Mouse (Mus musculus) frontal cortex, postnatal 36 days (tissue): Measurements from ENCODE around the gene Med25.
A peak's percentile ranks its signal among the peaks of the same experiment; 100 is the strongest.

Experiments used
- DNase-seq, 2 experiments: peaks; one replicate each; pipeline ENCODE4 v3.0.0; 2022; ENCODE audit warnings: low spot score in 2 of 2

Med25 gene

GRCm38 (mm10) chr7:44863982-44864494 lies 28.5 kb downstream of the Med25 start:
- DNase-seq = no peak

GRCm38 (mm10) chr7:44863210-44863609 lies 29.3 kb downstream of the Med25 start:
- no peak for DNase-seq

GRCm38 (mm10) chr7:44862434-44862833 lies 30.1 kb downstream of the Med25 start:
- DNase-seq = no peak

DNA sequence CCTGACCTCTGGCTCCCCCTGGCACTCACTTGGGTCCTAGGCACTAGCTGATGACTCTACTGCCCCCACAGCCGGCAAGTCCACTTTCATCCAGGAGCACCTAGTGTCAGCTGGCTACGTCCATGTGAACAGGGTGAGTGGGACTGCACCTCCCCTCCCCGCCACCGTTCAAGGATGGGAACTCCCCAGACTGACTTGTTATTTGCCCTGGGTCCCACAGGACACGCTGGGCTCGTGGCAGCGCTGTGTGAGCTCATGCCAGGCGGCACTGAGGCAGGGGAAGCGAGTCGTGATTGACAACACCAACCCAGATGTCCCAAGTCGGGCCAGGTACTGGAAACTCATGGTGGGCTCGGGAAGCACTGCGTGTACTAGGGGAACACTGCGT lies 31.1 kb downstream of the Med25 start:
- no peak for DNase-seq

GRCm38 (mm10) chr7:44860576-44861428 lies 31.7 kb downstream of the Med25 start:
- DNase-seq = no peak

- DNase-seq = no peak
These were observed 32.6 kb downstream of the Med25 start for GRCm38 (mm10) chr7:44859896-44860295.

DNA sequence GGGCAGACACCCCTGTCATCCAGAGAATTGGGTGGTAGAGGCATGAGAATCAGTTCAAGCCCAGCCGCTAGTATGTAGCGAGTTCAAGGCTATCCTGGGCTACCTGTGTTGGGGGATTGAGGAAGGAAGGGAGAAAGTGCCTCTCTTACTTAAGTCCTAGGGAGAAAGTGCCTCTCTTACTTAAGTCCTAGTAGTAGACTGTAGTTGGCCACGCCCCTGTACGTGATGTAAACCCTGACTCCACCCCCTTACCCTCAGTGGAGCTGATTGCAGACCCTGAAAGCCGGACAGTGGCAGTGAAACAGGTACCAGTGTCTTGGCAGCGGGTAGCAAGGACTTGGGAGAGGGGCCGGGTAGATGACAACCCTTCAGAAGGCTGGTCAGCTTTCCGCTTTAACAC lies 34.6 kb downstream of the Med25 start:
- DNase-seq = no peak

GRCm38 (mm10) chr7:44857042-44857552 lies 35.4 kb downstream of the Med25 start, which contains the start of gene Pnkp:
TSS of gene Pnkp (plus strand) at chr7:44857139.
- peak; percentile 94 to 96 for DNase-seq

DNA sequence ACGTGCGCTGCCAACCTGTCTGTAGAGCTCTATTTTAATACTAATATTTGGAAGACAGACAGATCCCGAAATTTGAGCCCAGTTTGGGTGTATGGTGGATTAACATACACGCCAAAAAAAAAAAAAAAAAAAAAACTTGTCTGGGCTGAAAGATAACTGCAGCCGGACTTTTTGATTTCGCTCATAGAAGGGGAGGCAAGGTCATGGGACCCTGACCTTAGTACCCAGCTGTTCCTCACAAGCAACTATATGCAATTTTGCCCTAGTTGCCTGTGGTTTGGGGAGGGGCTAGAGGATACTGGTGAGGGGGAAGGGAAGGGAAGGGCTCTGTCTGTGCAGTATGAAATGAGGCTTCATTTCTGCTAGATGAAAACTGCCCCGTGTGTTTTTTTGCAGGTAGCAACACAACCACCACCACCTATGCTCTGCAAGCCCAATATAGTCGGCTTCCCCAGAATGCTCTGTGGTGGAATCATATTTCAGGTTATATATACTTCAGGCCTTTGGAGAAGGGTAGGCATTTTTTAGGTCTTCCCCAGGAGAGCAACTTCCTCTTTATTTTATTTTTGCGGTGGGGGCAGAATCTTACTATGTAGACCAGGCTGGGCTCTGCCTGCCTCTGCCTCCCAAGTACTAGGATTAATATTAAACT lies 36.1 kb downstream of the Med25 start:
- no peak for DNase-seq

- no peak for DNase-seq
These were observed 37.5 kb downstream of the Med25 start for GRCm38 (mm10) chr7:44855036-44855435.

- peak; percentile 62 to 71 for DNase-seq
These were observed 38.0 kb downstream of the Med25 start for GRCm38 (mm10) chr7:44854356-44855031.

DNA sequence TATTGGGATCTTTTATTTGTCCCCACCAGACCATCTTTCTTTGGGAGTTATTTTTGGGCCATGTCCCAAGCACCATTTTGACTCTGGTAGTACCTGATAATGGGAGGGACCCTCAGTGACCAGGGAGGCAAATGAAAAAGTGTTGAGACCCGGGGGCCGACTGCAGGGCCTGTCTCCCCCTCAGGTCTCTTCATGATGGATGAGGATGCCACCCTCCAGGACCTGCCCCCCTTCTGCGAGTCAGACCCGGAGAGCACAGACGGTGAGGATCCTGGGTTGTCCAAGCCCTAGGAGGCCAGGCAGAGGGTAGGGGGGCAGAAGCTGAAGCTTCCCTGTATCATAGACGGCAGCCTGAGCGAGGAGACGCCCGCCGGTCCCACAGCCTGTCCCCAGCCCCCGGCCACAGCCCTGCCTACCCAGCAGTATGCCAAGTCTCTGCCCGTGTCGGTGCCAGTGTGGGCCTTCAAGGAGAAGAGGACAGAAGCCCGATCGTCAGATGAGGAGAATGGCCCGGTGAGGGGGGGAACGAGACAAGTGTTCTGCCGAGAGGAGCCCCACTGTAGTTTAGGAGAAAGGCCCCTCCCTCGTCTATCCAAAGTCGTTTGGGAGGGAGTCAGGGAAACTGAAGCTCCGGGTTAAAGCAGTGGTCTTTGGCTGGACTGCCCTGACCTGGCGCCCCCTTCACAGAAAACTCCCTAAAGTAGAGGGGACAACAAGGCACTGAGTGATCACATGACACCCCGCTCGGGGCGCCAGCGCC lies 38.7 kb downstream of the Med25 start:
- DNase-seq = no peak

GRCm38 (mm10) chr7:44853065-44853464 lies 39.4 kb downstream of the Med25 start:
- DNase-seq = no peak

DNA sequence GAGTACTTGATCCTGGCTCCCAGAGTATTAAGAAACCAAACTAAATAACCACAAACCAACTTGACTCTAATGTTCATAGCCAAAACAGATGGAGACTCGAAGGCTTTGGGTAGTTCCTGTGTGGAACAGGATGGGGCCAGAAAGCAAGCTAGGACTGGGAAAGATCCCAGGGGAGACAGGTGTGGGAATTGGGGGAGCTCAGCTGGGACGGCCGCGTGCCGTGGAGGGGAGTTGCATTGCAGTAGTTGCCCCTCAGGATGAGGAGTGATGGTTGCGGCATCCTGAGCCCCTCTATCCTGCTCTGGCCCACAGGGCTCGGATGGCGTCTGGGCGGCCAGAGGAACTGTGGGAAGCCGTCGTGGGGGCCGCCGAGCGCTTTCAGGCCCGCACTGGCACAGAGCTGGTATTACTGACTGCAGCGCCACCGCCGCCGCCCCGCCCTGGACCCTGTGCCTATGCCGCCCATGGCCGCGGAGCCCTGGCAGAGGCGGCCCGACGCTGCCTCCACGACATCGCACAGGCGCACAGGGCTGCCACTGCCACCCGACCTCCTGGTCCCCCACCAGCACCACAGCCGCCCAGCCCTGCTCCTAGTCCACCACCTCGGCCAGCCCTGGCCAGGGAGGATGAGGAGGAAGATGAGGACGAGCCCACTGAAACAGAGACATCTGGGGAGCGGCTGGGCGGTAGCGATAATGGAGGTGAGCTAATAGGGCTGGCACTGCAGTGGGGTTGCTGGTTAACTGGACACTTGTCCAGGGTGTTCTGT lies 40.1 kb downstream of the Med25 start:
- no peak for DNase-seq

GRCm38 (mm10) chr7:44851625-44852234 lies 40.8 kb downstream of the Med25 start:
- no peak for DNase-seq

DNA sequence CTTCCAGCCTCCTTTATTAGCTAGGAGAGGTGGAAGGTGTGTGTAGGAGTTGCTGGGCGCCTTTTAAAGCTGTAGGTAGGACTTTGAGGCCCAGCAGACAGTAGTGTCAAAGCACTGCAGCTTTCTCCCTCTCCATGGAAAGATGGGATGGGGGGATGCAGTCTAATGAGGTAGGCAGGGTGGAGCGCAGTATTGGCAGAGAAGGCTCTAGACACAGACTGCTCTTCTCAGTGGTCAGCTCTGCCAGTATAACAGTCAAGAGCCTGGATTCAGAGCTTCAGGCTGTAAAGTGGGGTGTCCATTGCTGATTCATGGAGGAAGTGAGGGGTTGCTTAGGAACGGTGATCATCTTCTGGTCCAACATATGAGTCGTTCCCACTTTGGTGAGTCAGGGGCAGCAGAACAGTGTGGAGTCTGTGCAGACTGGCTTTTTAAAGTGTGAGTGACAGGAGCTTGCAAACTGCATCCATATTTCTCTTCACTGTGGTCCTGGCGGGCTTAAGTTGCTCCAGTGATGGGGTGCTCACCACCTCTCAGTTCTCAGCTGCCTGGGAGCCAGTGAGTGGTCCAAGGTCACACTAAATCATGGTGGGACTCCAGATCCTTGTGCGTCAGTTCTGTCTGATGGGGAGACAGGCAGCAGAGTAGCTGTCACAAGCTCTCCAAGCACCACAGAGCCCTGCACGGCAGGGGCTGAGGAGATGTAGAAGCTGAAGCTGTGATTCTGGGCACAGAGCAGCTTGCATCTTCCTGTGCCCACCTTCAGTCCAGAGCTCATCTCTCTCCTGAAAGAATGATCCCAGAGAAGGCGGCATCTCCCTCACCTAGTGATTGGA lies 41.5 kb downstream of the Med25 start:
- no peak for DNase-seq

DNA sequence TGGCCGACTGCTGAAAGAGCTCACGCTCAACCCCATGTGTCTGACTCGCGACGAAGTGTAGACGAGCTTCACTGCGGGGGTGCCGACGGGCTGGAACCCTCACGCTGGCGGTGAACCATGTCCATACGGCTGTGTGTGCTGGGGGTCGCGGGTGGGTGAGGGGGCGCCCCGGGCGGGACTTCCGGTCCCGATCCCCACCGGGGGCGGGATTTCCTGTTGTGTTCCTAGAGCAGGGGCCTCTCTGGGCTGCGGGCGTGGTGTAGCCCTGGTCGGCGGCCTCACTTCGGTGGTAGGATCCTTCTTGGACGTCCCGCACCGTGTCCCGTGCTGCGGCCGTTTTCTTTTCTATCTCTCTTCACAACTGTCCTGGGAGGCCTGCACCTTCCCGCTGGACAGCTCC lies 42.4 kb downstream of the Med25 start:
- DNase-seq = no peak

GRCm38 (mm10) chr7:44849416-44850111 lies 42.9 kb downstream of the Med25 start:
- peak; percentile 92 to 94 for DNase-seq
